Mouse (Mus musculus) stomach, postnatal 0 days (tissue): ENCODE data around the gene Wdr48.

Experiments
- CTCF ChIP-seq: IDR thresholded peaks from 2 replicates; pipeline ENCODE4 v1.5.1; 2016; ENCODE audit warnings: antibody characterized with exemption, low read depth, mild to moderate bottlenecking, moderate library complexity
- EP300 ChIP-seq: optimal IDR thresholded peaks from 2 replicates; pipeline ENCODE3; 2016; ENCODE audit warnings: antibody characterized with exemption

GRCm38 (mm10) chr9:119909931-119910330 is 15.3 kb downstream of the Wdr48 start:
- no peak for TF ChIP-seq EP300
- no peak for TF ChIP-seq CTCF
